Mouse (Mus musculus): ENCODE results near the gene Gm49355. TPM values are rescaled to one million over a fixed set of nuclear protein-coding genes. Genes with fewer than 3 reads are reported as not detected.

Gene Gm49355
- total RNA-seq, 1 experiment = not detected

DNA sequence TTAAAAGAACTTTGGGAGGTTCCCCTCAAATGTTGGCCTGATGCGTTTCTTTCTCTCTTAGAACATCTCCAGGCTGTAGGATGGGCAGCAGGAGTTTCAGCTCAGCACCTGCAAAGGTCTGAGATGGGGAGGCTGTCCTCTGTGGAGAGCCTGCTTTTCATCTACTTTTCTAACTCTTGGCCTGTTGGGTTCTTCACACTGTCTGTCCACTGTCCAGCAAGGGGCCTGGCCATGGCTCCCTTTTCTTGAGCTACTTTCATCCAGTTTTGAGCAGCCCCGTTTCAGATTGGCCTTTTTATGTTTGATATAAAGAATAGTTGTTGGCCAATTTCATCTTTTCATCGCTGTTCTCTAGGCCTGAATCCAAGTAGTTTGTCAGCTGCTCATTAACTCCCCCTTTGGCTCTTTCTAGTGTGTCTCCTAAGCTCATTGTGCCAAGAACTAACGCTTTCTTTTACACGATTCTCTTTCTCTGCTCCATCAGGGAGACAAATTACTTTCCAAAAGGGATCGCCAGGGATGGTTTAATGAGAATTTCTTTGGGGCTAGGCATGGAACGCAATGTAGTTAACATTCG, 53.7 kb downstream of the Gm49355 start:
- DNase-seq (ENCODE audit: low read depth, low spot score) = no peak
- TF ChIP-seq ZNF384 (IDR thresholded peaks at IDR 0.05; ENCODE audit: low read depth, low read length) (no peak; the same call in 1 of the 2 replicates), HCFC1 (IDR thresholded peaks at IDR 0.05; ENCODE audit: borderline replicate concordance, insufficient read depth, low read length) (no peak), CHD2 (IDR thresholded peaks at IDR 0.05; ENCODE audit: low read depth, low read length) (no peak), ZC3H11A (IDR thresholded peaks at IDR 0.05; ENCODE audit: borderline replicate concordance, low read depth, low read length) (no peak), MAFK (IDR thresholded peaks at IDR 0.05; ENCODE audit: insufficient read depth, low read depth, low read length) (no peak)
- no peak overlapping the region for H3K4me3 ChIP-seq (ENCODE audit: insufficient read depth in 1 of 2, low read depth in 1 of 2, low read length in 2 of 2, poor library complexity in 1 of 2, severe bottlenecking in 1 of 2)
- no peaks in the 10 kb centered on the region for H3K9me3 ChIP-seq (ENCODE audit: control insufficient read depth, insufficient read depth, low read depth, low read length)
- H3K4me1 ChIP-seq (ENCODE audit: control insufficient read depth in 2 of 2, insufficient read depth in 2 of 2, low read length in 2 of 2, poor library complexity in 1 of 2) = peaks cover 3 to 6% of the 10 kb centered on the region in 2 experiments; a peak in 2 of 4 replicates
- no peaks in the 10 kb centered on the region for H3K36me3 ChIP-seq (ENCODE audit: control insufficient read depth, insufficient read depth, low read length, poor library complexity, severe bottlenecking)
- H3K27ac ChIP-seq (ENCODE audit: insufficient read depth, low read depth, low read length, poor library complexity, severe bottlenecking) = no peak overlapping the region
- in situ Hi-C loops (cut with MboI; ENCODE audit: low sequenced_read_pairs in 2 of 2, unreplicated experiment in 2 of 2) = no loop called here
- no peak overlapping the region for H3K9ac ChIP-seq (ENCODE audit: insufficient read depth, low read depth, low read length, poor library complexity, severe bottlenecking)

DNA sequence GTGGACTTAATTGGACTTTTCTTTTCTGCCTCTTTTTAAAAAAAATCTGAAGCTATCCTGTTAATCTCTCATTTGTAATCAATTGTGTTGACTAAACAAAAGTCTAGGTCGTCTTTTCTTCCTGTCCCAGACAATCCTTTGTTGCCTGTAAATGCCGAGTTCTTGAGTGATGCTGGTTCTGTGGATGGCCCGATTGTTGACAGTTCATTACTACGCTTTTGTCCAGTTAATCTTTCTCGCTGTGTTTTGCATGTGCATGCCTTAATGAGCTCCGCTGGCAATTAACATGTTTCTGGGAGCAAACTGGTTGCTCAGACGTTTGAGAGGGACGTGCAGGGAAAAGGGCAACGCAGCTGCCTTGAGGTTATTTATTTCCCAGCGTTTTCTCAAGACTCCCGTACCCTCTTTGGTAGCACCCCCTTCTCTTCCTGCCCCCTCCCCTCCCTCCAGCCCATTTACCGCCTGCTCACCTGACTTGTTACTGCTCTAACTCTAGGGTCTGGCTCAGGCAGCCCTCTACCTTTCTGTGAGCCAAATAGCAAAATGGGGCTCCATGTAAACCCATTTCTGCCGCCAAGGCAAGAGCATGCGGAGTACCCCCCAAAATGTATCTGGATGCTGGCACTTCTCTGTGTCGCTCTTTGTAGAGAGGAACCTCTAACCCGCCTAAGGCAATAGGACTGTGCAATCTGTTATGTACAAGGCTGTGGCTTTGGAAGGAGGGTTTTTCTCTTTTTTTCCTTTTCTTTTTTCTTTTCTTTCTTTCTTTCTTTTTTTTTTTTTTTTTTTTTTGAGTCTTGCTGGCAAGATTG, 54.4 kb downstream of the Gm49355 start:
- no peak for DNase-seq (ENCODE audit: low read depth, low spot score)
- Histone ChIP-seq H3K9ac (ENCODE audit: insufficient read depth, low read depth, low read length, poor library complexity, severe bottlenecking) (no peak overlapping the region), H3K9me3 (ENCODE audit: control insufficient read depth, insufficient read depth, low read depth, low read length) (no peaks in the 10 kb centered on the region), H3K4me3 (ENCODE audit: insufficient read depth in 1 of 2, low read depth in 1 of 2, low read length in 2 of 2, poor library complexity in 1 of 2, severe bottlenecking in 1 of 2) (no peak overlapping the region), H3K27ac (ENCODE audit: insufficient read depth, low read depth, low read length, poor library complexity, severe bottlenecking) (no peak overlapping the region), H3K36me3 (ENCODE audit: control insufficient read depth, insufficient read depth, low read length, poor library complexity, severe bottlenecking) (no peaks in the 10 kb centered on the region), H3K4me1 (ENCODE audit: control insufficient read depth in 2 of 2, insufficient read depth in 2 of 2, low read length in 2 of 2, poor library complexity in 1 of 2) (peaks cover 3 to 9% of the 10 kb centered on the region in 2 experiments; a peak in 2 of 4 replicates)
- in situ Hi-C loops (cut with MboI; ENCODE audit: low sequenced_read_pairs in 2 of 2, unreplicated experiment in 2 of 2) = no loop called here
- TF ChIP-seq ZC3H11A (IDR thresholded peaks at IDR 0.05; ENCODE audit: borderline replicate concordance, low read depth, low read length) (no peak), ZNF384 (IDR thresholded peaks at IDR 0.05; ENCODE audit: low read depth, low read length) (peak; percentile 38; the same call in 1 of the 2 replicates), HCFC1 (IDR thresholded peaks at IDR 0.05; ENCODE audit: borderline replicate concordance, insufficient read depth, low read length) (no peak), MAFK (IDR thresholded peaks at IDR 0.05; ENCODE audit: insufficient read depth, low read depth, low read length) (no peak), CHD2 (IDR thresholded peaks at IDR 0.05; ENCODE audit: low read depth, low read length) (no peak)

DNA sequence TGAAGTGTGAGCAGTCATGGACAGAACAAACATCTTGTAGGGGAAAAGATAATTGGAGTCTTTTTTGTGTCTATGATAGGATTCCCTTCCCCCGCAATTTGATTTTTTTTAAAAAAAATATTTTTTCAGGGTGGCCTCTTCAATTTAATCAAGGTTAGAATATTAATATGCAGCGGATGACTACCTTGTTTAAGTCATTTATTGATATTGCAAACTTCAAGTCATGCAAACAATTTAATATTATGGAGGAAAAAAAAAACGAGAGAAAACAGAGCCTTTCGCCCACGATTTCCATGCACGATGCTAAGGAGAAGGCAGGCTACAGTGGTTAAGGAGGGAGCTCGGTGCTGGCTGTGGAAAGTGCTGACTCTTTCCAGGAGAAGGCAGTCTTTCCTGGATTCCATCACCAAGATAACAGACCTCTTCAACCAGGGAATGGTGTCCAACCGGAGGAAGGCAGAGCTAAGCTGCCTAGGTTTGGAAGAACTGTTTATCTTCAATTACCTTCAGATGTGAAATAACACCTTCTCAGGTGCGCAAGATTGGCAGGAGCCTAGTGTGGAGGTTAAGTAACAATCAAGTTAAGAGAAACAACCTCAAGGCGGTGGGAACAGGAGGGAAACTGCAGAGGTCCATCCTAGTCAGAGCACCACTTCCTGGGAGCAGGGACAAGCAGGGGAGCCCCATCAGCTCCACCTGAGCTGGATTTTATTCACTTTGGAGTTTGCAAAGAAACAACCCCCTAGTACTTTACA, 55.2 kb downstream of the Gm49355 start:
- in situ Hi-C loops (cut with MboI; ENCODE audit: low sequenced_read_pairs in 2 of 2, unreplicated experiment in 2 of 2) = no loop called here
- Histone ChIP-seq H3K9ac (ENCODE audit: insufficient read depth, low read depth, low read length, poor library complexity, severe bottlenecking) (no peak overlapping the region), H3K4me1 (ENCODE audit: control insufficient read depth in 2 of 2, insufficient read depth in 2 of 2, low read length in 2 of 2, poor library complexity in 1 of 2) (peaks cover 3 to 11% of the 10 kb centered on the region in 2 experiments; a peak in 2 of 4 replicates), H3K4me3 (ENCODE audit: insufficient read depth in 1 of 2, low read depth in 1 of 2, low read length in 2 of 2, poor library complexity in 1 of 2, severe bottlenecking in 1 of 2) (no peak overlapping the region), H3K9me3 (ENCODE audit: control insufficient read depth, insufficient read depth, low read depth, low read length) (no peaks in the 10 kb centered on the region), H3K36me3 (ENCODE audit: control insufficient read depth, insufficient read depth, low read length, poor library complexity, severe bottlenecking) (no peaks in the 10 kb centered on the region), H3K27ac (ENCODE audit: insufficient read depth, low read depth, low read length, poor library complexity, severe bottlenecking) (no peak overlapping the region)
- TF ChIP-seq ZNF384 (IDR thresholded peaks at IDR 0.05; ENCODE audit: low read depth, low read length) = no peak
- no peak for TF ChIP-seq HCFC1 (IDR thresholded peaks at IDR 0.05; ENCODE audit: borderline replicate concordance, insufficient read depth, low read length)
- no peak for TF ChIP-seq MAFK (IDR thresholded peaks at IDR 0.05; ENCODE audit: insufficient read depth, low read depth, low read length)
- no peak for TF ChIP-seq ZC3H11A (IDR thresholded peaks at IDR 0.05; ENCODE audit: borderline replicate concordance, low read depth, low read length)
- no peak for TF ChIP-seq CHD2 (IDR thresholded peaks at IDR 0.05; ENCODE audit: low read depth, low read length)
- no peak for DNase-seq (ENCODE audit: low read depth, low spot score)

DNA sequence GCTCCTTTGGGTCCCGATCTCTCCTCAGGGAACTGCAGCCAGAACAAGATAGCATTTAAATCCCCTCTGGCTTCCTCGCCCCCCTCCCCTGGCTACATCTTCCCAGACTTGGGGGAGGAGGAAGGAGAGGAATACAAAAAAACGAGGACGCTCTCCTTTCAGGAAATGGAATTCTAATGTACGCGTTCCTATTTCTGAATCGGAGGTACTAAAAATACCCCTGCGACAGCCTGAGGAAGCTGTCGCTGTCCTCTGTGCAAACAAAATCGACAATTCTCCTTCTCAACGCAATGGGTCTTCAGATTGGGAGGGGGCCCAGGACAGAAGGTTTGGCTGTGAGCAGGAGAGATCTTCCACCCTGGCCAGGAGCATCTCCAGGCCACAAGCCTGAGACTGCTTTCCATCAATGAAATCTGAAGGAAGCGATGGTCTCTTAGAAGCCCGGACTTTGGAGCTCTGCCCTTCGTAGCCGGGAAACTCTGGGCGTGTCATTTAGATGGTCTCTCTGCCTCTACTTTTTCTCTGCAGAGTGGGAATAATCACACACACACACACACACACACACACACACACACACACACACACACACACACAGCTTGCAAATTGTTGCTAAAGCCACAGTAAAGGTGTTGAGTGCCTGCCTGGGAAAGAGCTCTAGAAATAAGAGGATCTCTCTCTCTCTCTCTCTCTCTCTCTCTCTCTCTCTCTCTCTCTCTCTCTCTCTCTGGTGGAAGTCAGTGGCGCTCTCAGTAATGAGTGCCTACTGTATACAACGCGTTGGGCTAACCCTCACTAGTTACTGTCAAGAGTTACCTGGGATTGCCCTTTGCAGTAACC, 56.7 kb downstream of the Gm49355 start:
- peaks cover 3 to 9% of the 10 kb centered on the region in 2 experiments; a peak in 2 of 4 replicates for H3K4me1 ChIP-seq (ENCODE audit: control insufficient read depth in 2 of 2, insufficient read depth in 2 of 2, low read length in 2 of 2, poor library complexity in 1 of 2)
- no peak overlapping the region for H3K27ac ChIP-seq (ENCODE audit: insufficient read depth, low read depth, low read length, poor library complexity, severe bottlenecking)
- peak overlapping the region in 1 of 2 experiments; percentile 6; a peak in 1 of 4 replicates for H3K4me3 ChIP-seq (ENCODE audit: insufficient read depth in 1 of 2, low read depth in 1 of 2, low read length in 2 of 2, poor library complexity in 1 of 2, severe bottlenecking in 1 of 2)
- in situ Hi-C loops (cut with MboI; ENCODE audit: low sequenced_read_pairs in 2 of 2, unreplicated experiment in 2 of 2) = no loop called here
- no peak for DNase-seq (ENCODE audit: low read depth, low spot score)
- no peak overlapping the region for H3K9ac ChIP-seq (ENCODE audit: insufficient read depth, low read depth, low read length, poor library complexity, severe bottlenecking)
- H3K9me3 ChIP-seq (ENCODE audit: control insufficient read depth, insufficient read depth, low read depth, low read length) = no peaks in the 10 kb centered on the region
- TF ChIP-seq CHD2 (IDR thresholded peaks at IDR 0.05; ENCODE audit: low read depth, low read length) (no peak), ZC3H11A (IDR thresholded peaks at IDR 0.05; ENCODE audit: borderline replicate concordance, low read depth, low read length) (no peak), MAFK (IDR thresholded peaks at IDR 0.05; ENCODE audit: insufficient read depth, low read depth, low read length) (no peak), ZNF384 (IDR thresholded peaks at IDR 0.05; ENCODE audit: low read depth, low read length) (0 out of 2 replicates have a peak, but pooled peaks have one; percentile 18), HCFC1 (IDR thresholded peaks at IDR 0.05; ENCODE audit: borderline replicate concordance, insufficient read depth, low read length) (no peak)
- H3K36me3 ChIP-seq (ENCODE audit: control insufficient read depth, insufficient read depth, low read length, poor library complexity, severe bottlenecking) = no peaks in the 10 kb centered on the region
